Mouse (Mus musculus): Measurements from ENCODE around the gene Apol6.
"Not testable (repeated sequence)": the region's sequence is repeated elsewhere in the genome, so short reads cannot be mapped to it uniquely, and the experiment has no call there.

Apol6 gene

GRCm38 (mm10) chr15:77034526-77034925 lies 10.0 kb upstream of the Apol6 start:
- no peak for DNase-seq

GRCm38 (mm10) chr15:77035643-77036042 lies 8.9 kb upstream of the Apol6 start:
- no peak for DNase-seq

DNA sequence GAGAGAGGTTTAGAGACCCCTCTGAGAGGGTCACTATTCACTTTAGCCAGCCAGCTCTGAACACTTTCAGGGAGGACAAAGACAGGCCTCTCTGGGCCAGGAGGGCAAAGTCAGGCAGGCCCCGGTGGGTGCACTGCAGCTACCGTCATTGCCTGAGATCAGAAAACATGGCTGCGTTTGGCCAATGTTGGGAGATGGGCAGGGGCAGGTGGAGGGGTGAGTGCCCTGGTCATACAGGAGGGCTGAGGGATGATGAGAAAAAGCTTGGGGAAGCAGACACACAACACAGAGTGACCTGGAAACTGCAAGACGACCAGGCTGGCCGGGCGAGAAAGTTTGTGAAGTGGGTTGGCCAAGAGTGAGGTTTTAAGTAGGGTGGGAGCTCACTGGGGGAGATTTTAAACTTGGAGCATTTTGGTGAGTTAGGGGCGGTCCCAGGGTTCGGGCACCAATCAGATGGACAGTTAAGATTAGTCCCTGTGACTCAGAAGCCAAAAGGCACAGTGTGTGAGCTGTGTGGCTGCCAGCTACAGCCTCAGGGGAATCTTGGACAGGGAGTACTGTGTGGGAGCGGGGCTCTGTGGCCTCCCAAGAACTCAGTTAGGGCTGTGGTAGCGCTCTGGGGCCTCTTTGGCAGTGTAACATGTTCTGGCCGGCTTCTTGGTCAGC lies 8.1 kb upstream of the Apol6 start:
- peak; percentile 78 for DNase-seq

GRCm38 (mm10) chr15:77036989-77037277 lies 7.6 kb upstream of the Apol6 start:
- DNase-seq = no peak

GRCm38 (mm10) chr15:77037278-77038161 lies 7.0 kb upstream of the Apol6 start:
- peak; percentile 82 for DNase-seq

DNA sequence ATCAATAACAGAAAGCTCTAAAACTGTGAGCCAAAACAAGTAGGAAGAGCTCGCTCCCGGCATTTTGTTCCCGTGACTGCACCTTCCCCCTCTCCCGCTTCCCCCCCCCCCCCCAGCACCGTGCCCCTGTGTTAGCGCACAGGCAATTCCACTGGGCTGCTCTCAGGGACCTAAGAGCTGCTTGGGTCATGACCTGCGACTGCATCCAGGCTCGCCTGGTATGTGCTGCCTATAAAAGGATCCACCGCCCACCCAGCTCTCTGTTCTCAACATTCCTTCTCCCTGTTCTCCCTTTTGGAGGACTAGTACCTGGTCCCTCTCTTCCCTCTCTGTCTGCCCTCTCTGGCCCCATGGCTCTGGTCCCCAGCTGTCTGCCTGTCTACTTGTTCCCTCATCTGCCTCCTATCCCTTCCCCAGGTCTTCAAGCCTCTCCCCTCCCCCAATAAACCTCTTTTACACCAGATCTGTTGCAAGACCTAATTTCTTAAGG lies 5.3 kb upstream of the Apol6 start:
- DNase-seq = no peak

- no peak for DNase-seq
These were observed 3.7 kb upstream of the Apol6 start for GRCm38 (mm10) chr15:77040784-77041183.

- DNase-seq = no peak
These were observed 1.1 kb downstream of the Apol6 start for GRCm38 (mm10) chr15:77045609-77046008.

DNA sequence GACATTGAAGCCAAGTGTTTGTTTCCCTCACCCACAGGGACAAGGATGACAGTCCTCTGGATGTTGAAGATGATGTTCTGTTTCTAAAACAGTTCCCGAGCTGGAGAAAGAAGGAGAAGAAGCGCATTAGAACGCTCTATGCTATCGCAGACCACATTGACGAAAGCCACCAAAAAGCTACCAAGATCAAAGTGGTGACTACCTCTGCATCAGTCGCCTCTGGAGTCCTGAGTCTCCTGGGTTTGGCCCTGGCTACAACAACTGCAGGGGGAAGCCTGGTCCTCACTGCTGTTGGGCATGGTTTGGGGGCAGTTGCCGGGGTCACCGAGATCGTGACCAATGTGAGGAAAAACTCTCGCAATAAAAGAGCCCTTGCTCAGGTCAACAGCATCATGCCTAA lies 6.0 kb downstream of the Apol6 start, which contains the start of gene Mb:
Gene Mb (minus strand): TSS at position 101 of the 400 bp plus-strand sequence.
- no peak for DNase-seq

DNA sequence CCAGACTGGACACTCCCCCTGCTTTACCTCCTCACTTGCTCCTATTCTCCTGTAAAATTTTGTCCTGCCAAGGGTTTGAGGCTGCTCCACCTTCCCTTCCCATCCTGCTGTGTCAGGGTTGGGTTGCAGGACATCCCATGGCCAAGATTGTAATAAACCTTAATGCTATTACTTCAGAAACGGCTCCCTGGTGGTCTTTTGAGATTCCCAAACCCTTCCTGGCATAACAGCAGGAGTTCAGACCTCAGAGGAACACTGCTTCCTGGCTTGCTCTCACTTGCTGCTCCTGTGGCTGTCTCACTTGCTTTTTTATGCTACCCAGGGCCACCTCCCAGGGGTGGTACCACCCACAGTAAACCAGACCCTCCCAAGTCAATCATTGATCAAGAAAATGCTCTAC lies 7.6 kb downstream of the Apol6 start:
- DNase-seq = no peak

DNA sequence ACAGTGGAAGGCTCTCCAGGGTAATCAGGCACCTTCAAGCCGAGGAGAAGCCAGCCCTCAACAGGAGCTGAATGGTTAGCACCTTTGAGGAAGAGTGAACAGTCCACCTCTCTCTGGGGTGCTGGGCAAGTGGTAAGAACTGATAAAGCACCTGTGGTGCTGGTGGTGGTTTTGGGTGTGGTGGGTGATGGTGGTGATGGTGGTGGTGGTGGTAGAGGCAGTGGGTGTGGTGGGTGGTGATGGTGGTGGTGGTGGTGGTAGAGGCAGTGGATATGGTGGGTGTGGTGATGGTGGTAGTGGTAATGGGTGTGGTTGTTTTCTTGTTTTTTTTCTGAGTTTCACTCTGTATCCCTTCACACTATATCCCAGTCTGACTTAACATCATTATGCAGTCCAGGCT lies 8.5 kb downstream of the Apol6 start:
- no peak for DNase-seq

DNA sequence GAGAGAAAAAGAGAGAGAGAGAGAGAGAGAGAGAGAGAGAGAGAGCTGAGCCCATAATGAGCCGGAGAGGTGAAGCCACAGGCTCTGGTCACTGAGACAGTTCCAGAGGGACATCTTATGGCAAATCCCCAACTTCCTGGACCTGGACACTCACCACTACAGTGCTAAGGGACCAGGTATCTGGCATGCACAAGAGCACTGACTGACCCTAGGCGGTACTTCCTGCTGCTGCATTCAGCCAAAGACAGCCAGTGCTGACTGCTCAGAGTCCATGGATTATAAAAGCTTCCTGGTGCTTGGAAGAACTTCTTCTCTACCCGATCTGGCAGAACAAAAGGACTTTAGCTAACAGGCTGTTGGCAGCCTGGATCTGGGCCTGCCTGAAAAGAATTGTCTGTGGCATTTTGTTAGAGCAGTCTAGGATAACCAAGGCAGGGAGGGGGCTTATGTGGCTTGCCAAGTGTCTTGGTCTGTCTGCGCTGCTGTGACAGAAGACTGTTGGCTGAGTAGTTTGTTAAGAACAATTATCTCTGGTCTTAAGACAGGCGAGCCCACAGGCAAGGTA lies 10.2 kb downstream of the Apol6 start:
- no peak for DNase-seq

GRCm38 (mm10) chr15:77056001-77056790 lies 11.7 kb downstream of the Apol6 start:
- DNase-seq = no peak

GRCm38 (mm10) chr15:77056791-77057051 lies 12.2 kb downstream of the Apol6 start:
- no peak for DNase-seq

GRCm38 (mm10) chr15:77058566-77058965 lies 14.0 kb downstream of the Apol6 start:
- no peak for DNase-seq

- not testable (repeated sequence) for DNase-seq
These were observed 14.9 kb downstream of the Apol6 start for GRCm38 (mm10) chr15:77059416-77059815.

DNA sequence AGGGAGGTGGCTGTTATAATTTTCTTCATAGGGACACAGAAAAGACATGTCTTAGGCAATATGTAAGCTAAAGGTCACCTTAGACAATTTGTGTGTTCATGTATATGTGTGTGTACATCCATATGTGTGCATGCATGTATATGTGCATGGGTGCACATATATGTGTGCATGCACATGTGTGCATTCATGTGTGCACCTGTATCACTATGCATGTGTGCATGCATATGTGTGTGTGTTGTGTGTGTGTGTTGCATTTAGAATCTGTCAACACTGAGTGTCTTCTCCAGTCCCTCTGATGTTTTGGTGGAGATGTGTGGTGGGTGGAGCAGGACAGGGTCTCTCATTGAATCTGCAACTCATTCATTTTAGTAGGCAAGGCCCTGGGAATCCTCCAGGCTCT lies 18.2 kb downstream of the Apol6 start:
- no peak for DNase-seq

GRCm38 (mm10) chr15:77065259-77065852 lies 20.8 kb downstream of the Apol6 start:
- no peak for DNase-seq

- no peak for DNase-seq
These were observed 21.7 kb downstream of the Apol6 start for GRCm38 (mm10) chr15:77066233-77066632.

DNA sequence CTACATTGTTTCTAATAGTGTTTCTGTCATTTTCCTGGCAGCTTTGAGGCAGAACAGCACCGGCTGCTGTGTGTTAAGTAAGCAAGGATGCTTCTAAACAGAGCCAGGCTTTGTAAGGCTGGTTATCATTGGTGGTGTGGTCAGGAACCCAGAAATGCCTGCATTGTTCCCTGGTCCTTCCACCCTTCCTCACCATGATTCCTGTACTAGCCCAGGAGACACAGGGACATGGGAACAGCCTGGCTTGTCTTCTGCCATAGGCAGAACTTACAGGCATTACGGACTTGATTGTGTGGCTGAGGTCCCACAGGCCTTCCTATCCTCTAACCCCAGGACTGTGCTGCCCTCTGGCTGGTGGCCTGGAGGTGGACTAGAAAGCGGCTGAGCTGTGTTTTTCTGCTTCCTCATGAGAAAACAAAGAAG lies 23.9 kb downstream of the Apol6 start:
- DNase-seq = no peak

GRCm38 (mm10) chr15:77069019-77069418 lies 24.5 kb downstream of the Apol6 start:
- no peak for DNase-seq

DNA sequence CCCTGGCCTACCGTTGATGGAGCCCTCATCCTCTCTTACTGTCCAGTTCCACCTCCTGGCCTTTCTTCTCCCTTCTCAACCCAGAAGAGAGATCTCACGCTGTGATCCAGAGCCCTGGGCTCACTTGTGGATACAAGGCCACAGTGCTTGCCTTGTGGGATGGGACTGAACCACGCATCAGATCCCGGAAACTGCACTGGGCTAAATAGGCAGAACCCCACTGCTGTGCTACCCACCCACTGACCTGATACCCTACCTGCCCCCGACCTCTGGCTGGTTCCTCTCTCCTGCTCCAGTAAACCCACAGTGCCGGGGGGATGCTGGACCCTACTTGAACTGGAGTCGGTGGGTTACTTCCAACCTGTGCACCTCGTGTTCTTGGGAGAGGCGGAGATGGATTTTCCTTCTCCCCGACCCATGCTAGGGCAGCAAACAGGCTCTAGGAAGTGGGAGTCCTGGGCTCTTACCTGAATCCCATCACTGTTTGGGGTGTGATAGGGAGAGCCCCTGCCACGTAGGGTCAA lies 26.3 kb downstream of the Apol6 start:
- no peak for DNase-seq

- DNase-seq = peak; percentile 25
These were observed 27.0 kb downstream of the Apol6 start for GRCm38 (mm10) chr15:77071501-77071900.
